Mouse (Mus musculus) frontal cortex, postnatal 25 days (tissue): Measurements from ENCODE around the gene Pip5k1b.

Experiments used
- DNase-seq, 2 experiments: peaks; one replicate each; pipeline ENCODE4 v3.0.0; 2022; ENCODE audit warnings: low spot score in 2 of 2

The Pip5k1b gene

DNA sequence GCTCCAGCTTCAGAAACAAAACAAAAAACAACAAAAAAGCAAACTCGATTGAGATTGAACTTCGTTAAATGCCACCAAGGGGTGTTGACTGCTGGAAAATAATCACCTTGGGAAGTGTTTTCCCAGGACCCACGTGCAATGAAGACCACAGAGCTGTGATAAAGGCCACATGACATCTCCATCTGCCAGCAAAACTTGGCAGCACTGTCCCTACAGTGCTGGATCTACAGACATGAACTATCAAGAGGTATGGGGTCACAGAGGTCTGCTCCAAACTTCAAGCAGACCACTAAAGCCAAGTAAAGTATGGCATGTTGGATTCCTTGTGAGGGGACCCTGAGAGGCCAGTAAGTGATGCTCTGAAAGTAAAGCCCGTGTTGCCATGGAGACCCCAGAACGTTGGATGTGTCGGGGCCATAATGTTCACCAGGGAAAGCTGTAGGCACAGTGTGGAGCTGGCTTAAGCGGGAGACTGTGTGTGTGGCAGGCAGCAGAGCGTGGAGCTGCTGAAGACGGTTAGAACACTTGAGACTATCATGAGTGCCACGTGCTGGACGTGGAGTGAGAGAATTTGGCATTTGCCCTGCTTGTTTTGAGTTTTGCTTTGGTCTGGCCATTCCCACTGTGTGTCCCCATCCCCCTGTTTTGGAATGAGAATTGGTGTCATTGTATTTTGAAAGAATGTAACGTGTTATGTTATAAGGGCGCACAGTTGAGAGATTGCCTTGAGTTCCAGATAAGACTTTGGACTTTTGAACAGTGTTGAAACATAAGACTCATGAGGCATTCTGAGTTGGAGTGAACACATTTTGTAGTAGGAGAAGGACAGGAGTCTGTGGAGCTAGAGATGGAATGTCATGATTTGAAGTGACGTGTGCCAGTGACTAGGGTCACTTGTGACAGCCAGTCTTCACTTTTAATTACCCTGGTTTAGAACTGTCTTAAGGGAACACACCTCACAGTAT is 12.0 kb downstream of the Pip5k1b start:
- no peak for DNase-seq

DNA sequence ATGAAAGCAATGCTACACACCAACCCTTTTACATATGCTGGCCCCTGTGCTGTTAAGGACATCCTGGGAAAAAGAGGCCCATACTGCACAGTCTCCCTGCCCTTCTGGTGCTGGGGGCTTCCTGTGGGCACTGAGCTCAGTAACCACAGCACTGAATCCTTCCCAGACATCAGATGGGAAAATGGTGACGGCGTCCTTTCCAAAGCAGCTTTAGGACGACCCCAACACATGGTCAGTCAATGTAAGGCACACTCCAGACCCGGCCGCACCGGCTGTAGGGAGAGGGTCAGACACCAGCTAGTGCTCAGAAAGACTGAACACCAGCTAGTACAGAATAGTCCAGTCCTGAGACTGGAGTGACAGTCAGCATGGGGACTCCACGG is 13.4 kb downstream of the Pip5k1b start:
- no peak for DNase-seq

DNA sequence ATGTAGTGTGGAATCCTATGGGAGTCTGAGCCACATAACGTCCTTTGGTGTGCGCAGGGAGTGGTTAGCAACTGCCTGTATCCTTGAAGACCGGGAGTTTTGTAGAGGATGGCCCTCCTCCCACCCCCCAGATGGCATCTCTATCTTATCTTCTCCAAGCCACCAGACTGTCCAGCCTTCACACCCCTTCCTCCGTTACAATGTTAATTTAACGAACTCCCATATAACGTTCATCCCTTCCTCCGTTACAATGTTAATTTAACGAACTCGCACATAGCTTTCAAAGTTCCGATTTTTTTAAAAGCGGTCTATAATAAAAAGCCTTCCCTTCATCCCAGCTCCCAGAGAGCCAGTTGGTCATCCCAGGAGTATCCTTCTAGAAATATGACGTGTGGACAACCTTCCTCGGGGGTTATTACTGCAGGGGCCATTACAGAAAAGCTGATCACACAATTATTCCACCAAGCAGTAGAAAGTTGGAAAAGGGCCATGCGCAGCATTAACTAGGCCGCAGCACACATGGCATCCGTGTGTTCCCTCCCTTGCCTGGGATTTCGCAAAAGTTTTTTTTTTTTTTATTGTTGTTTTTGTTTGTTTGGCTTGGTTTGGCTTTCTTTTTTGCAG is 13.9 kb downstream of the Pip5k1b start:
- no peak for DNase-seq

DNA sequence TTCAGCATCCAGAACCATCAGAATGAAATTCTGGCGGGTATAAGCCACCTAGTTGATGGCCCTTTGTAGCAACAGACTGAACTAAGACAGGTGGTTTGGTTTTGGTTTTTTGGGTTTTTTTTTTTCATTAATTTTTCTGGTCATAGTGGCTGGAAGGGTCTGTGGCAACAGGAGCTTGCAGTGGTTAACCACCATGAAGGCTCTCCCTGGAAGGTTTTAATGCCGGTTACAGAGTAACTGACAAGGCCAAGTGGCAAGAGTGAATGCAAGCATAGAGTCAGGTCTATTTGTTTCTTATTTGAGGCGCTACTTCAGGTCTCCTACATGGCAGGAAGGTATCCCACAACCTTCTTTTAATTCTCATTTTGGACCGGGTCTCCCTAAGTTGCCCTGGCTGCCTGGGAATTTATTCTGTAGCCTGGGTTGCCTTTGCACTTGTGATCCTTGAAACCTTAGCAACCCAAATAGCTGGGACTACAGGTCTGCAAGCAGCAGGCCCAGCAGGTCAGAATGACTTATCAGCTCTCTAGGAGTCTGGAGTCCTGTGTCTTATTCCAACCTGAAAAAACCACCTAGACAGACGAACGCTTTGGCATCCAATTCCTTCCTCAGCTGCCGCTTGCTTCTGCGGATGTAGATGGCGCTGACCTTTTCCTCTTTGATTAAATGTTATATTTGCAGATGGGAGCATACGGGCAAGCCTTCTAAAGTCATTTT is 14.6 kb downstream of the Pip5k1b start:
- no peak for DNase-seq

DNA sequence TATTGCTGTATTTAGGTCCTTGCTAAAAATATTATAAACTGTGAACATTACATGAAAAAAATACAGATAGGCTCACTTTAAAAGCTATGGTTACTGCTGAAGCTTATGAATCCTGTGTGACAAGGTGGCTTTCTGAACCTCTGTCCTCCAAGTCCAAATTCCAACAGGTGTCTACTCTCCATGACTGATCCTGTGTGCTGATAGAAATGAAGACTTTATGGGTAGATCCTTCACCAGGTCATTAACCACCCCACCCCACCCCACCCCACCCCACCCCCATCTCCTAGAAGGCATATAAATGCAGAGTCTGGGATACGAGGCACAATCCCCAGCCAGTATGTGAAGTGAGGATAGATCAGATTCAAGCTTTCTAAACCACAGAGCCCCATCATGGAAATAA is 16.6 kb downstream of the Pip5k1b start:
- no peak for DNase-seq

DNA sequence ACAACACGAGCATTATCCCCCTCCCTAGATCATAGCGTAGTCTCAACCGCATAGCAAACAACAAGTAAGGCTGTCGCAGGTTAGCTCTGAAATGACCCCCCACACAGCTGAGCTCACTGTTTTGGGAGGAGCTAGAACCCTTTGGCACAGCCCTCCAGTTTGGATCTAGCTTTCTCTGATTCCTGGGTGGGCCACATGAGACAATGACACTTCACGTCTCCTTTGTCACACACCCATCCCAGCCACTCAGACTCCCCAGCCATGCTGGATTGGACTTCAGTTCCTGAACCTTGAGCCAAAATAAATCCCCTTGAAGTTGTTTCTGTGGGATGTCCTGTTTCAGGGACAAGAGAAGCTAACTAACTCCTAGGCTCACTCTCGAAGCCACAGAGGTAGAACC is 17.5 kb downstream of the Pip5k1b start:
- DNase-seq, result no peak

DNA sequence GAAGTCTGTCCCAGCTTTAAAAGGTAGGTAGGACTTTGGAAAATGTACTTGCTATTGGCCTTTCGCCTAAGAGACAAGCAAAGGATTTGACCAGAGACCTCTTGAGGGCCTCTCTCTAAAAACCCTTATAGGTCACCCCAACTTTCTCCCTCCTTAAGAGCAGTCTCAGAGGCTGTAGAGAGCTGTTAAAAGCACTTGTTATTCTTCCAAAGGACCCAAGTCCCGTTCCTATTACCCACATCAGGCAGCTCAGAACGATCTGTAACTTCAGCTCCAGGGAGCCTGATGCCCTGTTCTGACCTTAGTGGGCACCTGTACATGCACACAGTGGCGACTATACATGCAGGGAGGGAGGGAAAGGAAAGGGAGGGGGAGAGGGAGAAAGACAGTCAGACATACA is 18.0 kb downstream of the Pip5k1b start:
- DNase-seq, result no peak

DNA sequence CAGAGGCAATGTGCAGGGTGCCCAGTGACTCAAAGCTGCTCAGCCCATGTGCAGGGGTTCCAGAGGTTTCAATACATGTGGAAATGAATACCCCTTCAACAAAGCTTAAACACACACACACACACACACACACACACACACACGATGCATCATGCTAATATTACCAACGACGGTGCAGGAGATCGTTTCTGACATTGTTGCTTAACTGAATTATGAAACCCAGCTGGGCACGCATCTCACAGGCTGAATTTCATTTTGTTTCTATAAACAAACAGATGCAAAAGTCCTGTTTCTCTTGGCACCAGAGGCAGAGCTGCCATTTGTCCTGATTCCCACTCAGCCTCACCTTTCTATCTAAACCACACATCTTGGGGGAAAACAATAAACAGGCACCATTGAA is 18.8 kb downstream of the Pip5k1b start:
- DNase-seq, result no peak

DNA sequence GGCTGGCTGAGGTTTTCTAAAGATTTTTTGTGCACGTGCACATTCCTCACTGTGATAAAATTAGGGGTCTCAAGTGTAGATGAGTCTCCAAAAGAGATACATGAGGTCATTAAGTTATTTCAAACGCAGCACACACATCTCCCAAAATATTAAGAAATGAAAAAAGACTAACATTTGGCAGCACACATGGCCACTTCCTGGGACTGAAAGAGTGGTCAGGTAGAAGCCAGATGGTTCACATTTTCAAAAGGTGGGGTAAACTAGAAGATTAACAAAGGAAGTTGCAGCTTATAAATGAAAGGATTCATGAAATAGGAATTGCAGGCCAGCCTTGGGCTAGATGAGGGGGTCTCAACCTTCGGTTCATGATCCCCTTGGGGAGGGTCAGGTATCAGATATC is 19.4 kb downstream of the Pip5k1b start:
- DNase-seq, result no peak

DNA sequence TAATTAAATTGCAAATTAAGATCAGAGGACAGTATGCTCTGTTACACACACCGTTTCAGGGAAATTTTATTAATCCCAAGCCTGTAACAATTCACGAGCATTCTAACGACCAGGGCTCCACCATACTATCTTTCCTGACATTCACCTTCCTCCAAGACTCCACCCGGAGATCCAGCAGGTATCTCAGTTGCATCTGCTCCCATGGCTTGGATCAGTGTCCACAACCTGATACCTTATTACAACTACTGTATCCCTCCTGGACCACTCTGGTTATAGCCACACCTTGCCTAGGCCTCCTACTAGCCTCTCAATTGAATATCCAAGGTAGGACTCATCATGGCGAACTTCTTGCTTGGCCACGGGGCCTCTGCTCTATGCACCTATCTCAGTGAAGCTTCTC is 20.5 kb downstream of the Pip5k1b start:
- no peak for DNase-seq

DNA sequence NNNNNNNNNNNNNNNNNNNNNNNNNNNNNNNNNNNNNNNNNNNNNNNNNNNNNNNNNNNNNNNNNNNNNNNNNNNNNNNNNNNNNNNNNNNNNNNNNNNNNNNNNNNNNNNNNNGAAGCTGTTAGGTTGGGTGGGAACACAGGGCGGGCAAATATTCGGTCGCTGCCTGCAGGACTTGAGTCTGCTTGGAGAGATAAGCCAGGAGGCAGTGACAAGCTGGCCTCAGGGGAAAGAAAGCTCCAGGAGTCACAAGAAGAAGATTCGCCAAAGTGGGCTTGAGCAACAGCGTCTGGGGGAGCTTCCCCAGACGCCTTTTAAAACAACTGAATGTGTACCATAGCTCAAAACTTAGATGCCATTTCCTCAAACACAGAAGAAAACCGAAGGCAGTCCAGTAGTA is 20.9 kb downstream of the Pip5k1b start:
- DNase-seq, result no peak

DNA sequence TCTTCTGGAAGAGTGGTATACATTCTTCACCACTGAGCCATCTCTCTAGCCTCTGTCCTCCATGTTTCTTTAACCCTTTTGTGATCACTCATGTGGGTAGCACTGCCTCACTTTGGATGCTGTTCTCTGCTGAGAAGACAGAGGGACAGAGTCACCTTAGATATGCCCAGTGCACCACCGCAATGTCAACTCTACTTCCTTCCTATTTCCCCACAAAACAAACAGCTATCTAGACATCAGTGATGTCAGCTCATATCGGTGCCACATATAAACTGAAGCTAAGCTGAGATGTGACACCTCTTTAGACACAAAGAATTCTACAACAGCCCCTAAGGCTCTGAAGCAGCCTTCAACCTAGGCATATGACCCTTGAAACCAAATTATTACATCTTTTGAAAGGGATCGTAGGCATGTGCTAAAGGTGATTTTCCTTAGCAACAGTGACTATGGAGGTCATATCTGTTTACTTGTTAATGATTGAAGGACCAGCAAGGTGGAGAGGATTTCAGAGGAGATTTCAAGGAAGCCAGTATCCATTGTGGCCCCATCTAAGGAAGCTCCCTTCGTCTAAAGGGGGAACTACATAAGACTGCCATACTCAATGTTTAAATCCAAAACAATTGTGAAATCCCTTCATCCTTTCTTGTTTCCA is 26.6 kb downstream of the Pip5k1b start:
- DNase-seq, result no peak

DNA sequence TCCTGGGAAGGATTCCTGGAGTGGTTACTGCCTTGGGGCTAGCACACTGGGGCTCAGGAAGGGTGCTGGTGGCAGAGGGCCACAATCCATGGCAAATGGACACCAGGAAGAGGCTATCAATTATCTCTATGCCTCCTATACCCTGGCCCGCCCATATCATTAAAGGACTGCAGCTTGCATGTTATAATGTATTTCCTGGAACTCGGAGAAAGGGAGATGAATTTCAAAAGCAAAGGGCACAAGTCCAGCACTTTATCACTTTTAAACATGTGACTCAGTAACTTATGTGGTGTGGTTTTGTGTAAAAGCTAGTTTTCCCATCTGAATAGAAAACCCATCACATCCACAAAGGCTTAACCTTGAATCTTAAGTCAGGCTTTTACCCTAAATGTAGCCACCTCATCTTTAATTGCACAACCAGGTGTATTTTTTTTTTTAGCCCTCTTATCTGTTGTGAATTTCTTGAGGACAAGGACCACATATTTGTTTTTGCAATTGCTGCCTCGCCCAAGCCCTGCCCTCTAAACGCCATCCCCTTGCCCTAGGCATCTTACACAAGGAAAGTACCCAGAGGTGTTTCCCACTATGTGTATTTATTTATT is 27.4 kb downstream of the Pip5k1b start:
- DNase-seq, result no peak

DNA sequence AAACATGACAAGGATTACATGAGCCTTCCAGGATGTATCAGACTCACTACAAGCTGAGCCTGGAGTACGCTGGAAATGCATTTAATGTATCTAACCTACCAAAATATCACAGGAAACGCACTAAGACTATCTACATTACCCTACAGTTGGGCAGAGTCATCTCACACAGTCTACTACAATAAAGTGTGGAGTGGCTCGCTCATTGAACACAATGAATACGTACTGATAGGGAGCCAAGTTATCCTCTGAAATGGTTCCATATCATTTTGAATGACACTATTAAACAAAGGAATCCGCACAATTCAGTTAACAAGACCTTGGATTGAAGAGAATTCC is 28.1 kb downstream of the Pip5k1b start:
- DNase-seq, result no peak

DNA sequence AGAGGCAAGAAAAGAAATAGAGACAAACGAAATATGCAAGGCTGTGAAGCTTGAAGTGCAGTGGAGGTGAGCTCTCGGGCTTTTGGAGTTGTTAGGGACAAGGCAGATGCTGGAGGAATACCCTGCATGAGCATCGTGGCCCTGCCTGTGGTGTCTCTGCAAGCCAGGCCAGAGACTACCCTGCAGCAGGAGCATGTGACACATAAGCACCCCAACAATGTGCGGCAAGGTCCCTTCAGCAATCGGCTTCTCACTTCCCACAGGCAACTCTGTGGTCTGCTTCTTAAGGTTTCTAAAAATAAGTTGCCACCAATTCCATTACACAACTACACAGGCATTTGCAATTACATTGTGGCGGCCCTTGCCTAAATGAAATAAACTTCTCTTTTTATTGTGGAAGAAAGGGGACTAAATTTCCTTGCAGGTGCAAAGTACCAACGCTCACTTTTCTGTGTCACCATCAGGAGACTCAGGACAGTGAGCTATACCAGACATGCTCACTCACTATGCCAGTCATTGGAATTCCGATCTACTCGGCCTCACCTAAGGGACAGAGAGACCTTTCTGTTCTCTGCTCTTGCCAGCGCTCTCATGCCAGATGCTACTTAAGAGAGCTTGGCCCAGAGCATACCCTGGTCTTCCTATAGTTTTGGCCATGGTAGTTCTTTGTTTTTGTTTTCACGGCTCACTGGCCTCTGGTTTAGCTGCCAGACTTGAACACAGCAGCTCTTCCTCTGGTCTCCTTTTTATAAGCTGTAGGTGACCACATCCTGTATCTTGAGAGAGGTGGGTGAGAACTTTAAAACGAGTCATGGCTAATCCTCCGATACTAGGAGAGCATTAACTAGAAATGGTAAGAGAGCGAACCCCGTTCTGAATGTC is 28.7 kb downstream of the Pip5k1b start:
- no peak for DNase-seq

DNA sequence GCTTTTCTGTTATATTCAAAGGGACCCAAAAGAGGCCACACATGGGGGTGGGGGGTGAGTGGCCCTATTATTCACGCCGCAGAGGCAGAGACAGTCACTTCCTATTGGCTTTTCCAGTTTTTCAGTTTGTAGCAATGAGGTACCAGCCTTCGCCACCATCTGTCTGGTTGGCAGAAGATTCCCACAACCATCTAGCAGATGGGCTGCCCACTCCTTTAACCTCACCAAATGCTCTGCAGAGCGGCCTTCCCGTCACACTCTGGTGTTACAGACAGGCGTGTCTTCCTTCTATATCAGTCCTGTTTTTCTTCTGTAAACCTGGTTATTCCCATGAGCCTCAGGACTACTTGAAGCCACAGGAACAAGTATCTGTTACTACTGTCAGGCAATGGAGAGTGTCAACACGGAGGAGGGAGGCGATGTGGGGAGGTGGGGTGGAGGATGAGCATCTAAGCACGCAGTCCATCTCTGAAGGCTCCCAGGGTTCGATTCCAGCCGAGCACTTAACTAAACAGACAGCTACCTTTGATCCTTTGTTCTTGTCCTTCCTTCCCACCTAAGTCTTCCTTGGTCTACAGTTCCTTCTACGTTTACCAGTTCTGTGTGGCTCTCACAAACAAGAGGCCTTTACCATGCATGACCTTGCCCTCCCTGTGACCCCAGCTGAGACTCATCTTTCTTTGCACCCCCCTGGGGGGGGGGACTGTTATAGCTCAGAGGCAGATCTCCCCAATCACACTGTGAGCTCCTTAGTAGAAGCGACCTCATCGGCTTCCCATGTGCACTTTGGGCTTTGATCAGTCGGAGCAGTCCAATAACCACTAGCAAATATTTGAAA is 32.0 kb downstream of the Pip5k1b start:
- DNase-seq, result peak; percentile 24 to 33

DNA sequence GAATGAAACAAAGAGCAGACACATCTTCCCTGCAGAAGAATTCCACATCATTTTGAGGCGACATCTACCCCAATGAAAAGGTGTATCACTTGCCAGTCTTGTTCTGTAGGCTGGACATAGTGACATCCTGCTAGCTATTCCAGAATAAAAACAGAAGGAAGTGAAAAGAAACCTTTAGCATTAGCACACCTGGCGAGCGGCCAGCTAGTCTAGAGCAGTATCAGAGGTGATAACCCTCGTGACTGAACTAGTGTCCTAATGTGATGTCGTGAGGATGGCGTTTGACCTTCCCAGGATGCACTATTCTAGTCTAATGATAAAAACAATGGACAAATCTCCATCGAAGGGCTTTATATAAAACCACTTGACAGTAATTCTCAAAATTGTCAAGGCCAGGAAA is 33.7 kb downstream of the Pip5k1b start:
- DNase-seq, result no peak

DNA sequence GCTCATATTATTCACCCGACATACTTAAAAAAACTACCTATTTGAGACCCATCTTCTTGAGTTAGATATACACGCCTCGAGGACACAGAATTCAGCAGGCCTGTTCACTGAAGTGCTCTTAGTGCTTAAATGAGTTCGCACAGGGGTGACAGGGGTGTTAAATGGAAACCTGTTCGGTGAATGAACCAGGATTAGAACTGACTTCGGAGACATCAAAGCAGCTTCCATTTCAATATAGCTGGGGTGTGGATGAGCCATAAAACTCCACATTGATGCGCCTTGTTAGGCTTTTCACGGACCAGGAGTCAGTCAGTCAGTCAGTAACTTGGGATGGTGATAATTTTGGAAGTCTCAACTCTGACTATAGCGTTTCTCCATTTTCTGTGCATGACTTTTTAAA is 34.5 kb downstream of the Pip5k1b start:
- DNase-seq, result no peak

DNA sequence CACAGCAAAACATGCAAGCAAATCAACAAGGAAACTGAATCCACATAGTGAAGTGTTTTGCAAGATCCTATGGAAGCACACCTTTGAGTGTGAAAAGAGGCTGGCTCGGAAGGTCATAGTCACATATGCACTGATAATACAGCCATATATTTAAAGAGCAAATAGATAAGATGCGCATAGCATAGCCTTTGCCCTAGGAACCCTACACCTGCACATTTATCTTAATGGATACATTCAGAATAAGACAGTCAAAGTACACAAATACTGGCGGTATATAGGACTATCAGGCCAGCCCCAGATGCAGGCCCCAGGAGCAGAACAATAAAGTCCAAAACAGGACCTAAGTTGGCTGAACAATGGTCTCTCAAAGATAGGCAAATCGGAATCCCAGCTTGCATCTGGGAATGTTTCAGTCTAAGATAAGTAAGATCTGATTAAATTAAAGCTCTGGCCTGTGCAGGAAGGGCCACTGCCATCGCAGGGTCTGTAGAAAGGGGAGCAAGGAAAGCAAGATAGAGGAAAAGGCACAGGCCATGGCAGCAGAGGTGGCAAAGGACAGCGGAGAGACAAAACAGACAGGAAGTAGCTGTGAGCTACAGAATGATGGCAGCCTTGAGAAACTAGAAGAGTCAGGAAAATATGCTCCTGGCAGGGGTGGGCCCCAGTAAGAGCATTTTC is 35.8 kb downstream of the Pip5k1b start:
- DNase-seq, result no peak
